Mouse (Mus musculus): ENCODE results near the gene Smarcal1. TPM values are rescaled to one million over a fixed set of nuclear protein-coding genes. Genes with fewer than 3 reads are reported as not detected.

Smarcal1 gene
- total and polyA plus RNA-seq, 3 experiments = 24.4 to 27.7 TPM; not detected in 1

DNA sequence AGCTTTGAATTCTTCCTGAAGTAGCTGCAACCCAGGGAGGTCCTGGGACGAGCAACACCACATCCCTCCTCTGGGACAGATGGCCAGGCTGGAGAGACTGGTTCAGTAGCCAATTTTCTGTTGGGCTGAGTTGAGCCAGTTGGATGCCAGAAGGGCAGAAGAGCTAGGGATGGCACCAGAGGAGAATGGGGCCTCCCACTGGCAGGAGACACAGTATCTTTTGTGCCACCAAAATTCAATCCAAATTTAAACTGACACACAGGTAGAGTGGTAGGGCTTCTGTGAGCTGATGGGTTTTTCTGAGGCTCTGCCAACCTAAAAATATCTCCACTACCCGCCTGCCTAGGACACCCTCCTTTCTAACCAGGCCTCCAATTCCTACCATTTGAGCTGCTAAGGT is 24.4 kb upstream of the Smarcal1 start:
- DNase-seq (ENCODE audit: low read depth, low spot score) = no peak
- Histone ChIP-seq H3K27me3 (ENCODE audit: control insufficient read depth in 1 of 2, insufficient read depth in 2 of 2, low read length in 2 of 2) (no peaks in the 10 kb centered on the region), H3K9me3 (replicated peaks; ENCODE audit: insufficient read depth, low read length) (no peaks in the 10 kb centered on the region), H3K79me2 (ENCODE audit: control insufficient read depth, insufficient read depth, low read length, poor library complexity) (no peaks in the 10 kb centered on the region), H3K4me1 (ENCODE audit: control insufficient read depth in 1 of 2, insufficient read depth in 2 of 2, low read length in 2 of 2) (no peaks in the 10 kb centered on the region), H3K36me3 (ENCODE audit: control insufficient read depth in 1 of 2, insufficient read depth in 2 of 2, low read length in 2 of 2) (no peaks in the 10 kb centered on the region), H3K9ac (ENCODE audit: control insufficient read depth, low read depth, low read length, poor library complexity, severe bottlenecking) (no peak overlapping the region), H3K4me3 (ENCODE audit: control insufficient read depth in 1 of 2, insufficient read depth in 1 of 2, low read depth in 2 of 2, low read length in 2 of 2) (no peak overlapping the region), H3K27ac (ENCODE audit: control insufficient read depth, low read depth, low read length) (no peak overlapping the region)
- TF ChIP-seq ELF1 (IDR thresholded peaks at IDR 0.05; ENCODE audit: low read depth, low read length) (no peak), CHD1 (IDR thresholded peaks at IDR 0.05; ENCODE audit: low read depth, low read length) (no peak), RCOR1 (IDR thresholded peaks at IDR 0.05; ENCODE audit: low read depth, low read length) (no peak), MYB (IDR thresholded peaks at IDR 0.05; ENCODE audit: low read depth, low read length) (no peak), BHLHE40 (IDR thresholded peaks at IDR 0.05; ENCODE audit: borderline replicate concordance, low read depth, low read length) (no peak), NRF1 (IDR thresholded peaks at IDR 0.05; ENCODE audit: insufficient read depth, low read depth, low read length, poor library complexity, severe bottlenecking) (no peak), ZKSCAN1 (IDR thresholded peaks at IDR 0.05; ENCODE audit: low read depth, low read length) (no peak), MYC (IDR thresholded peaks at IDR 0.05; ENCODE audit: low read depth, low read length) (no peak), GABPA (IDR thresholded peaks at IDR 0.05; ENCODE audit: low read depth, low read length) (no peak), TCF12 (IDR thresholded peaks at IDR 0.05; ENCODE audit: low read depth, low read length) (no peak), CTCF (IDR thresholded peaks at IDR 0.05 in 2 of 3, conservative IDR thresholded peaks at IDR 0.05 in 1 of 3; ENCODE audit: control insufficient read depth in 1 of 3, insufficient read depth in 1 of 3, low read depth in 2 of 3, low read length in 3 of 3, poor library complexity in 1 of 3, severe bottlenecking in 1 of 3) (no peak), TAL1 (IDR thresholded peaks at IDR 0.05; ENCODE audit: low read length) (no peak), ZC3H11A (IDR thresholded peaks at IDR 0.05; ENCODE audit: low read depth, low read length) (no peak)

GRCm38 (mm10) chr1:72564334-72564962 is 18.6 kb upstream of the Smarcal1 start:
- TF ChIP-seq JUND (IDR thresholded peaks at IDR 0.05; ENCODE audit: low read depth, low read length) (no peak), ETS1 (IDR thresholded peaks at IDR 0.05; ENCODE audit: low read depth, low read length) (peak; percentile 71), CTCF (IDR thresholded peaks at IDR 0.05 in 2 of 3, conservative IDR thresholded peaks at IDR 0.05 in 1 of 3; ENCODE audit: control insufficient read depth in 1 of 3, insufficient read depth in 1 of 3, low read depth in 2 of 3, low read length in 3 of 3, poor library complexity in 1 of 3, severe bottlenecking in 1 of 3) (no peak), USF1 (IDR thresholded peaks at IDR 0.05; ENCODE audit: low read depth, low read length) (peak; percentile 12; the same call in 1 of the 2 replicates), EP300 (IDR thresholded peaks at IDR 0.05; ENCODE audit: low read depth in 1 of 2, low read length in 2 of 2) (0 out of 4 replicates have a peak, but pooled peaks of 1 of the 2 experiments have one; percentile 12), TBP (IDR thresholded peaks at IDR 0.05; ENCODE audit: low read depth, low read length) (0 out of 2 replicates have a peak, but pooled peaks have one; percentile 36)
- Histone ChIP-seq H3K79me2 (ENCODE audit: control insufficient read depth, insufficient read depth, low read length, poor library complexity) (no peaks in the 10 kb centered on the region), H3K27ac (ENCODE audit: control insufficient read depth, low read depth, low read length) (no peak overlapping the region), H3K27me3 (ENCODE audit: control insufficient read depth in 1 of 2, insufficient read depth in 2 of 2, low read length in 2 of 2) (no peaks in the 10 kb centered on the region), H3K36me3 (ENCODE audit: control insufficient read depth in 1 of 2, insufficient read depth in 2 of 2, low read length in 2 of 2) (no peaks in the 10 kb centered on the region), H3K4me3 (ENCODE audit: control insufficient read depth in 1 of 2, insufficient read depth in 1 of 2, low read depth in 2 of 2, low read length in 2 of 2) (no peak overlapping the region), H3K9me3 (replicated peaks; ENCODE audit: insufficient read depth, low read length) (no peaks in the 10 kb centered on the region), H3K4me1 (ENCODE audit: control insufficient read depth in 1 of 2, insufficient read depth in 2 of 2, low read length in 2 of 2) (no peaks in the 10 kb centered on the region), H3K9ac (ENCODE audit: control insufficient read depth, low read depth, low read length, poor library complexity, severe bottlenecking) (no peak overlapping the region)
- peak; percentile 32 for DNase-seq (ENCODE audit: low read depth, low spot score)
